Mouse (Mus musculus) heart, embryonic 12.5 days (tissue): ENCODE measurements around the gene Tspyl4. TPM values are rescaled to one million over a fixed set of nuclear protein-coding genes. Genes with fewer than 3 reads are reported as not detected.
A peak's percentile ranks its signal among the peaks of the same experiment; 100 is the strongest.

ENCODE experiments used
- ATAC-seq: fragments of 200-750 bp; cut with Nextera tagmentation; 2 replicates; pipeline ENCODE4 v1.8.0; 2017; ENCODE audit warnings: moderate TSS enrichment, moderate library complexity; ENCODE audit not compliant: insufficient number of reproducible peaks, low FRiP score
- H3K27ac ChIP-seq: fragments of 300-500 bp; sonication (generic); 2 replicates; pipeline ENCODE4 v1.5.1; 2016; ENCODE audit warnings: mild to moderate bottlenecking, moderate library complexity; ENCODE audit not compliant: poor library complexity, severe bottlenecking
- H3K27me3 ChIP-seq: fragments of 300-500 bp; sonication (generic); replicated peaks from 2 replicates; pipeline ENCODE4 v1.6.1; 2016; ENCODE audit warnings: mild to moderate bottlenecking, moderate library complexity
- H3K36me3 ChIP-seq: fragments of 300-500 bp; sonication (generic); 2 replicates; pipeline ENCODE4 v1.6.1; 2016; ENCODE audit warnings: mild to moderate bottlenecking, moderate library complexity
- H3K4me1 ChIP-seq: fragments of 300-500 bp; sonication (generic); replicated peaks from 2 replicates; pipeline ENCODE4 v1.6.1; 2016; ENCODE audit warnings: mild to moderate bottlenecking
- H3K4me2 ChIP-seq: fragments of 300-500 bp; sonication (generic); 2 replicates; pipeline ENCODE4 v1.6.1; 2016; ENCODE audit warnings: mild to moderate bottlenecking, moderate library complexity
- H3K4me3 ChIP-seq: fragments of 300-500 bp; sonication (generic); 2 replicates; pipeline ENCODE4 v1.5.1; 2016; ENCODE audit warnings: mild to moderate bottlenecking
- H3K9ac ChIP-seq: fragments of 300-500 bp; sonication (generic); 2 replicates; pipeline ENCODE4 v1.6.1; 2016; ENCODE audit warnings: mild to moderate bottlenecking, moderate library complexity
- H3K9me3 ChIP-seq: fragments of 300-500 bp; sonication (generic); replicated peaks from 2 replicates; pipeline ENCODE4 v1.6.1; 2016; ENCODE audit warnings: mild to moderate bottlenecking, moderate library complexity
- WGBS: fragments of 180-500 bp; shearing (Covaris S2); methylation state at CpG from one replicate; pipeline ENCODE4 v1.1.7; 2016; 5-methylcytosine and 5-hydroxymethylcytosine counted together
- polyA plus RNA-seq: library from polyadenylated mRNA; unstranded; fragments of >200 nt; fragmentation: Nextera tagmentation; extraction: Ambion mirVana; gene quantifications from 2 replicates; pipeline ENCODE4 v1.2.1, GENCODE M21; 2016

Gene Tspyl4
- polyA plus RNA-seq, 1 experiment from 2014 or later, result 25.6 TPM

GRCm38 (mm10) chr10:34326701-34327100, 29.5 kb downstream of the Tspyl4 start:
- Histone ChIP-seq H3K27me3 (no peaks in the 10 kb centered on the region), H3K9ac (no peak overlapping the region), H3K36me3 (peaks cover 5% of the 10 kb centered on the region), H3K4me1 (no peaks in the 10 kb centered on the region), H3K9me3 (no peaks in the 10 kb centered on the region), H3K27ac (no peak overlapping the region), H3K4me3 (no peak overlapping the region), H3K4me2 (no peak overlapping the region)
- ATAC-seq, result no peak
- WGBS, result 29% methylated on average over 4 of the region's 4 CpGs

- no peaks in the 10 kb centered on the region for H3K9me3 ChIP-seq
- ATAC-seq, result no peak
- no peak overlapping the region for H3K27ac ChIP-seq
- no peak overlapping the region for H3K4me2 ChIP-seq
- peaks cover under 1% of the 10 kb centered on the region for H3K36me3 ChIP-seq
- no peak overlapping the region for H3K9ac ChIP-seq
- 56% methylated on average over 5 of the region's 5 CpGs for WGBS
- no peaks in the 10 kb centered on the region for H3K4me1 ChIP-seq
- H3K4me3 ChIP-seq, result no peak overlapping the region
- H3K27me3 ChIP-seq, result no peaks in the 10 kb centered on the region
These were observed 29.9 kb downstream of the Tspyl4 start for GRCm38 (mm10) chr10:34327144-34327543.

GRCm38 (mm10) chr10:34328310-34328709, 31.1 kb downstream of the Tspyl4 start:
- peak; percentile 48; the same call in 1 of the 2 replicates for ATAC-seq
- no peak overlapping the region for H3K27ac ChIP-seq
- H3K4me2 ChIP-seq, result no peak overlapping the region
- H3K9ac ChIP-seq, result no peak overlapping the region
- no peak overlapping the region for H3K4me3 ChIP-seq
- H3K4me1 ChIP-seq, result no peaks in the 10 kb centered on the region
- no peaks in the 10 kb centered on the region for H3K9me3 ChIP-seq
- WGBS, result 4% methylated on average over 2 of the region's 2 CpGs
- H3K36me3 ChIP-seq, result no peaks in the 10 kb centered on the region
- H3K27me3 ChIP-seq, result no peaks in the 10 kb centered on the region

GRCm38 (mm10) chr10:34341014-34341413, 43.8 kb downstream of the Tspyl4 start:
- no peak overlapping the region for H3K9ac ChIP-seq
- no peak overlapping the region for H3K27ac ChIP-seq
- H3K9me3 ChIP-seq, result no peaks in the 10 kb centered on the region
- H3K27me3 ChIP-seq, result no peaks in the 10 kb centered on the region
- no peak for ATAC-seq
- no peak overlapping the region for H3K4me2 ChIP-seq
- no peak overlapping the region for H3K4me3 ChIP-seq
- 73% methylated on average over 6 of the region's 6 CpGs for WGBS
- H3K36me3 ChIP-seq, result no peaks in the 10 kb centered on the region
- no peaks in the 10 kb centered on the region for H3K4me1 ChIP-seq

- Histone ChIP-seq H3K9ac (no peak overlapping the region), H3K9me3 (no peaks in the 10 kb centered on the region), H3K4me1 (no peaks in the 10 kb centered on the region), H3K4me3 (no peak overlapping the region), H3K27me3 (no peaks in the 10 kb centered on the region), H3K36me3 (no peaks in the 10 kb centered on the region), H3K4me2 (no peak overlapping the region), H3K27ac (no peak overlapping the region)
- WGBS, result 90% methylated on average over 1 of the region's 1 CpGs
- no peak for ATAC-seq
These were observed 44.6 kb downstream of the Tspyl4 start for GRCm38 (mm10) chr10:34341886-34342285.

Other genes starting within 250 kb of the Tspyl4 start
- 1.3 TPM in 2 replicates for gene Calhm5, start 200.9 kb upstream of the Tspyl4 start, polyA plus RNA-seq
- 0.64 and 0.78 TPM in 2 replicates for gene Calhm6, start 169.5 kb upstream of the Tspyl4 start, polyA plus RNA-seq
- 19.9 and 22.0 TPM in 2 replicates for gene Dse, start 89.7 kb upstream of the Tspyl4 start, polyA plus RNA-seq
- gene Tspyl1, start 15.3 kb upstream of the Tspyl4 start, polyA plus RNA-seq, result 81.2 and 85.1 TPM in 2 replicates
- 0.17 and 0.28 TPM in 2 replicates for gene Col10a1, start 92.5 kb downstream of the Tspyl4 start, polyA plus RNA-seq
- 6.8 and 7.0 TPM in 2 replicates for gene Nt5dc1, start 121.1 kb downstream of the Tspyl4 start, polyA plus RNA-seq
- gene Frk, start 186.0 kb downstream of the Tspyl4 start, polyA plus RNA-seq, result 4.4 and 5.5 TPM in 2 replicates